Mouse (Mus musculus) gastrocnemius, postnatal 4 days (tissue): ENCODE data around the gene Creld1. TPM values are rescaled to one million over a fixed set of nuclear protein-coding genes. Genes with fewer than 3 reads are reported as not detected.
A peak's percentile ranks its signal among the peaks of the same experiment; 100 is the strongest.

Source experiments
- DNase-seq, 2 experiments: peaks; one replicate each; pipeline ENCODE4 v3.0.0; 2021 to 2022; ENCODE audit warnings: low spot score in 2 of 2, mixed read lengths in 2 of 2
- total RNA-seq, 2 experiments: library from RNA; stranded (reverse); gene quantifications; 2 replicates each; pipeline ENCODE4 v1.2.3; 2021

Gene Creld1
- total RNA-seq, 2 experiments from 2014 or later, result 38.7 to 45.2 TPM

DNA sequence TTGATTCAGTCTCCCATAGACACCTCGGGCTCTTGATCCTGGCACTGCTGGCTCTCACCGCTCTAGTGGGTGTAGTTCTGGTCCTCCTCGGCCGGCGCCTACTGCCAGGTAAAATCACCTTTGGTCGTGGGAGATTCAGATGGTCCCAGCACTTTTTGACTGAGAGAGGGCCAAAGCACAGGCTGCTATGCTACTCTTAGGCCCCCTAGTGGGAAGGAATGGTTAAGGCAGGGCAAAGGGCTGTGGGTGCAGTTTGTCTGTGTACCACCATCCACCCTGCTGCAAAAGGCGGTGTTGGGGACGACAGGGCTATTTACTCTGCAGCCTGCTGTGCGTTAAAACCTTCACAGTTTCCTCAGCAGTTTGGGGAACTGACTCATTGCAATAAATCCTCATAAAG is 14.1 kb upstream of the Creld1 start:
- peak in 1 of 2 experiments; percentile 67 for DNase-seq

DNA sequence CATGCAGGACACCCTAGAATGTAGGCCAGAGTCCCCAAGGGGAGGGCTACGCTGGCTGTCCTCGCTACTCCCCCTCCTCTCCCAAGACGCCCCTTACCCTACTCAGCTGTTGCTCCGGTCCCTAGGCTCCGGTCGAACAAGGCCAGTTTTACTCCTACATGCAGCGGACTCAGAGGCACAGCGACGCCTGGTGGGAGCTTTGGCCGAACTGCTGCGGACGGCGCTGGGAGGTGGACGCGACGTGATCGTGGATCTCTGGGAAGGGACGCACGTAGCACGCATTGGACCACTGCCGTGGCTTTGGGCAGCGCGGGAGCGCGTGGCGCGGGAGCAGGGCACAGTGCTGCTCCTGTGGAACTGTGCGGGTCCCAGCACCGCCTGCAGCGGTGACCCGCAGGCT is 13.7 kb upstream of the Creld1 start:
- DNase-seq, result peak; percentile 67 to 79

DNA sequence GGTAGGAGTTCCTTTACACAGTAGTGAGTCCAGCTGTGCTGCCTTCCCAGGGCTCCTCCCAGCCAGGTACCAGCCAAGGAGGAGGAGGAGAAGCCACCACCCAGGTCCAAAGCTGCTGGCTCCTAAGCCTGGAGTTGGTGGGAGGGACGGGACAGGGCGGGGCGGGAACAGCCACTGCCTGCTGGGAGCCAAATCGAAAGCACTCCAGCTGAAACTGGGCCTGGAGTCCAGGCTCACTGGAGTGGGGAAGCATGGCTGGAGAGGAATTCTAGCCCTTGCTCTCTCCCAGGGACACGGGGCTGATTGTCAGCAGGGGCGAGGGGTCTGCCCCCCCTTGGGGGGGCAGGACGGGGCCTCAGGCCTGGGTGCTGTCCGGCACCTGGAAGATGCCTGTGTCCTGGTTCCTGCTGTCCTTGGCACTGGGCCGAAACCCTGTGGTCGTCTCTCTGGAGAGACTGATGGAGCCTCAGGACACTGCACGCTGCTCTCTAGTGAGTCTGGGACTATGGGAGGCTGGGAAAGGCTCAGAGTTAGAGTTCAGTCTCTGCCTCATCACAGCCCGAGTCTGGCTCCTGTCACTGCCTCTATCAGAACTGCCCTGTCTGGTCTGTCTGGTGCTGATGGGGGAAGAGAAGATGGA is 11.7 kb upstream of the Creld1 start, which contains the start of gene Il17rc:
Gene Il17rc, plus strand, starts transcription at position 131 of the 640 bp plus-strand sequence.
- DNase-seq, result peak in 1 of 2 experiments; percentile 69

DNA sequence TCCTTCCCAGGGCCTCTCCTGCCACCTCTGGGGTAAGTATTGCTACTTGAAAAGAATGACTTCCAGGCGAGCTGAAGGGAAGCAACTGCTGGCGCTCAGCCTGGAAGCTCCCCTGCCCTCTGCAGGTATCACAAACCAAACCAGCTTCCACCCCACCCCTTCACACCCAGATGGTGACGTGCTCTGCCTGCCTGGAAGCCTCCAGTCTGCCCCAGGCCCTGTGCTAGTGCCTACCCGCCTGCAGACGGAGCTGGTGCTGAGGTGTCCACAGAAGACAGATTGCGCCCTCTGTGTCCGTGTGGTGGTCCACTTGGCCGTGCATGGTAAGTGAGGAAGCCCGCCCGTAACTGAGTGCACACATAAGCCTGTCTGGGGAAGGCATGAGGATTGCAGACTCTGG is 11.0 kb upstream of the Creld1 start:
- DNase-seq, result no peak

DNA sequence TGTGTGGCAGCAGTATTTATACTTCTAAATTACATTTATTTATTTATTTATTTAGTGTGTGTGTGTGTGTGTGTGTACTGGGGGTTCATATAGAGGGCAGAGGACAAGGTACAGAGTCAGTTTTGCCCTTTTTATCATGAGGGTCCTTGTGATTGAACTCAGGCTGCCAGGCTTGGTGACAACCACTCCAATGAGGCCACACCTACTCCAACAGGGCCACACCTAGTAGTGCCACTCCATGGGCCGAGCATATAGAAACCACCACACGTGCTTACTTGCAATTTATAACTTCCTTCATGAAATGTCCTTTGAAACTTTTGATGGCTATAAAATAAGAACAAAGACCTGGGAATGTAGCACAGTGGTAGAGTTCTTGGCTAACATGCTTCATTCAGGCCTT is 9.9 kb upstream of the Creld1 start:
- DNase-seq, result no peak

DNA sequence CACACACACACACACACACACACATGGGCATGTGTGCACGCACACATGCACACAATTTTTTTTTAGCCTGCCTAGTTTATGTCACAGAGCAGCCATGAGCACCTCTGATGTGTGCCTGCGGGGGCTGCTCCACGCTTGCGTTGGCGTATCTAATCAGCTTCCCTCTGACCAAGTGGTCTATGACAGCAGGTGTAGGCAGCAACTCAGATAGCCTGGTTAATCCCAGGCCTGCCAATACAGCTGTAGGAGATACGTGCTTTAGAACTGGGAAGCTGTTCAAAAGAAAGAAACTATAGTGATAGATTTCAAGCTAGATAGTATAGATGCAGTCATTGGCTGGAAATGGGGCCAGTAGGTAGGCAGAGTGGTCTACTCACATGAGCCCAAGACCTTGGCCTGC is 9.4 kb upstream of the Creld1 start:
- no peak for DNase-seq

DNA sequence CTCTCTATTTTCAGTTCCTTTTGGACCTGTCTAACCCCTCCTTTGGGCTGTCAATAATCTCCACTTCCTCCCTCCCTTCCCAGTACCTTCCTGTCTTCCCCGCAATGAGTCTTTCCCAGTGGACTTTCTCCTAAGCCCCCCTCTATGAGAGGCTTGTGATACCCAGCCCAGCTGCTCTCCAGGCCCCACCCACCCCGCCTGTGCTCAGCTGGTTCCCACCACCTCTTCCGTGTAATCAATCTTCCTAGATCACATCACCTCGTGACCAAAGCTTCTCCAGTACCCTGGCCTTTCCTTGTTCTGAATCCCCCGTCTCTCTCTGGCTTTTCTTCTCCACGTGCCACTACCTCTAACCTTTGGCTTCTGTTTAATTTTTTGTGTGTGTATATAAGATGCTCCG is 5.7 kb upstream of the Creld1 start:
- DNase-seq, result no peak

DNA sequence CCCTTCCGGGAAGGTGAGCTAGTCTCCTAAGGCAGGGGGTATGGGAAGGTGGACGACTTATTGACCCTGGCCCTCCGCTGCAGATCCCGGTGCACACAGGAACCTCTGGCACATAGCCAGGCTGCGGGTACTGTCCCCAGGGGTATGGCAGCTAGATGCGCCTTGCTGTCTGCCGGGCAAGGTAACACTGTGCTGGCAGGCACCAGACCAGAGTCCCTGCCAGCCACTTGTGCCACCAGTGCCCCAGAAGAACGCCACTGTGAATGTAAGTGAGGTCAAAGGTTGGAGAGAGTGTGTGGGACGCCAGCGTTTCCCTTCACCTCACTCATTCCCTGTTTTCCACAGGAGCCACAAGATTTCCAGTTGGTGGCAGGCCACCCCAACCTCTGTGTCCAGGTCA is 4.2 kb upstream of the Creld1 start:
- DNase-seq, result no peak

DNA sequence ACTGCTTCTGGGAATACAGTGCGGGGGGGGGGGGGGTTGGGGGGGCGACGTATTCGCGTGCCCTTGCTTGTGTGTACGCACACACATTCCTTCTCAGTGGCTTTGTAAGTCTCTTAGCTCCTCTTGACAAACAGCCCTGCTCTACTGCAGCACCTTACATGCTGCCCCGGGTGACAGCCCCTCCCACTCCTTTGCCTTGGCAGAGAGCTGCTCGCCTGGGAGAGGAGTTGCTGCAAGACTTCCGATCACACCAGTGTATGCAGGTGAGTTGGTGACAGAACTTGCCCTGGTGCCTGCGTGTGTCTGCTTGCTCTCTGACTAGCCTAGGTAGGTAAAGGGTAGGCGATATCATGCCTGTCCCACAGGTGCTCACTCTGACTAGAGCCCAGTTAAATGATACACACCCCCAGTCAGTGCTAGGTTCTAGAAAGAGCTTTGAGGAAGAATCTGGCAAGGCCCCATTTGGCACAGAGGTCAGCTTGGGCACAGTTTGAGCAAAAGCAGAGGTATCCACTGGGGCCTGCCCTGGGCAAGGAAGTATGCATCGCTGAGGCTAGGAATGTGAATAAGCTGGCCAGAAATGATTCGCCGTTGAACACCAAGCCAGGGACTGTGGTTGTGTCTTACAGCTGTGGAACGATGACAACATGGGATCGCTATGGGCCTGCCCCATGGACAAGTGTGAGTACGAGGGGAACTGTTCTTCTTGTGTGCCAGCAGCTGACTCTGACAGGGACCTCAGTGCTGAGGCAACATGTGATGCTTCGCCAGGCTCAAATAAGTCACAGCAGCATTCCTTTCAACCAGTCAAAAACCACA is 2.3 kb upstream of the Creld1 start:
- DNase-seq, result no peak

DNA sequence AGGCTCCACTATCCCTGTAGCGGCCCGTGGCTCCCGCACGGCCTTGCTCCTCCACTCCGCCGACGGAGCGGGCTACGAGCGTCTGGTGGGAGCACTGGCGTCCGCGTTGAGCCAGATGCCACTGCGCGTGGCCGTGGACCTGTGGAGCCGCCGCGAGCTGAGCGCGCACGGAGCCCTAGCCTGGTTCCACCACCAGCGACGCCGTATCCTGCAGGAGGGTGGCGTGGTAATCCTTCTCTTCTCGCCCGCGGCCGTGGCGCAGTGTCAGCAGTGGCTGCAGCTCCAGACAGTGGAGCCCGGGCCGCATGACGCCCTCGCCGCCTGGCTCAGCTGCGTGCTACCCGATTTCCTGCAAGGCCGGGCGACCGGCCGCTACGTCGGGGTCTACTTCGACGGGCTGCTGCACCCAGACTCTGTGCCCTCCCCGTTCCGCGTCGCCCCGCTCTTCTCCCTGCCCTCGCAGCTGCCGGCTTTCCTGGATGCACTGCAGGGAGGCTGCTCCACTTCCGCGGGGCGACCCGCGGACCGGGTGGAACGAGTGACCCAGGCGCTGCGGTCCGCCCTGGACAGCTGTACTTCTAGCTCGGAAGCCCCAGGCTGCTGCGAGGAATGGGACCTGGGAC is 509 bp upstream of the Creld1 start:
- DNase-seq, result no peak

DNA sequence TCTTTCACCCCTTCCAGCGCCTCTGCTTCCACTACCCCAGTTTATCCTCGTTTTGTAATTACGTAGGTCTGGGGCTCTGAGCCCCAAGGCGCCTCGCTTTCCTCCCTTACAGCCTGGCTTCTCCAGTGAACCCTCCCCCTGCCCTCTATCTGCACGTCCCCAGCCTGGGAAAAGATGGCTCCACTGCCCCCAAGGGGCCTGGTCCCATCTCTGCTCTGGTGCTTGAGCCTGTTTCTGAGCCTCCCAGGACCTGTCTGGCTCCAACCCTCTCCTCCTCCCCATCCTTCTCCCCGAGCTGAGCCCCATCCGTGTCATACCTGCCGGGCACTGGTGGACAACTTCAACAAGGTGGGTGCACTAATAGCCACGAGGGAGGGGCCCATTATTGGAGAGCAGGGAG is 632 bp downstream of the Creld1 start:
- DNase-seq, result no peak

DNA sequence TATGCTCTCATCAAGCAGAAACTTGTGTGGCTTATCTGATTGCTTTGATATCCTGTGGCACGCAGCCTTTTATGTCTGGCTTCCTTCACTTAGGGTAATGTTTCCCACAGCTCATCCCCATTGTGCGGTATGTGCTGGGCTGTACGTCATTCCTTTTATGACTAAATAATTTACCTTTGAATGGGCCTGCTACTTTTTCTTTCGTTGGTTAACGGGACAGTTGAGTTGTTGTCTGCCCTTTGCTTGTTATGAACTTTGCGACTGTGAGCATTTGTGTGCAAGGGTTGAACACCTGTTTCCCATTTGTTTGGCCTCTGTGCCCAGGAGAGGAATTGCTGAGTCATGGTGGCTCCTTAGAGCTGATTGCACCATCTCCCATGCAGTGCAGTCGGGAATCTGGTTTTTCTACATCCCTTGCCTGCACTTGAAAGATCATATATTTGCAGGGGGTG is 4.1 kb downstream of the Creld1 start:
- no peak for DNase-seq

DNA sequence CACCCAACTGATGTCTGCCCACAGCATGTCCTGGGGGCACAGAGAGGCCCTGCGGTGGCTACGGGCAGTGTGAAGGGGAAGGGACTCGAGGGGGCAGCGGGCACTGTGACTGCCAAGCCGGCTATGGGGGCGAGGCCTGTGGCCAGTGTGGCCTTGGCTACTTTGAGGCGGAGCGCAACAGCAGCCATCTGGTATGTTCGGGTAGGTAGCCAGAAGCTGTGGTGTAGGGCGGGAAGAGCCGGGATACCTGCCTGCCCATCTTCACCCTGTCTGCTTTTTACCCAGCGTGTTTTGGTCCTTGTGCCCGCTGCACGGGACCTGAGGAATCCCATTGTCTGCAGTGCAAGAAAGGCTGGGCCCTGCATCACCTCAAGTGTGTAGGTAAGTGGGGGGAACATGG is 6.3 kb downstream of the Creld1 start:
- no peak for DNase-seq

DNA sequence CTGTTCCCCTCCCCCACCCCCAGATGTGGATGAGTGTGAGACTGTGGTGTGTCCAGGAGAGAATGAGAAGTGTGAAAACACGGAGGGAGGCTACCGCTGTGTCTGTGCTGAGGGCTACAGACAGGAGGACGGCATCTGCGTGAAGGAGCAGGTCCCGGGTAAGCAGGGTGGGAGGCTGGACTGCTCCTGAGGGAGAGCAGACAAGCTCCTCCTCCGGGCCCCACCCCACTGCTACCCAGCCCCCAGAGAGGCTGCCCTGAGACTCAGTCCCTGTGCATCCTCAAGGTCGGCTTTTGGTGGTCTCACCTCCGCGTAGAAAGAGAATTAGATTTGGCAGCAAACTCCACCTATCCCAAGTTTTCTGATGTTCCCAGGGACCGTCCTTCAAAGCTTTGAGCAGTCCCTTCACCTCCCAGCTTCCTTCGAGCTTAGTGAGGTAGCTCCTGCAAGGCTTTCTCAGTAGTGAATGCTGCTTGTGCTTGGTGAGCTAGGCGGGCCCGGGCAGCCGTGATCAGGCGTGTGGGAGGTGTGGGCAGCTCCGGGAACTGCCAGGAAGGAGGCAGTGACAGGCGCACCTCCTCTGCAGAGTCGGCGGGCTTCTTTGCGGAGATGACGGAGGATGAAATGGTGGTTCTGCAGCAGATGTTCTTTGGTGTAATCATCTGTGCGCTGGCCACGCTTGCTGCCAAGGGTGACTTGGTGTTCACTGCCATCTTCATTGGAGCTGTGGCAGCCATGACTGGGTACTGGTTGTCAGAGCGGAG is 9.2 kb downstream of the Creld1 start:
- no peak for DNase-seq

DNA sequence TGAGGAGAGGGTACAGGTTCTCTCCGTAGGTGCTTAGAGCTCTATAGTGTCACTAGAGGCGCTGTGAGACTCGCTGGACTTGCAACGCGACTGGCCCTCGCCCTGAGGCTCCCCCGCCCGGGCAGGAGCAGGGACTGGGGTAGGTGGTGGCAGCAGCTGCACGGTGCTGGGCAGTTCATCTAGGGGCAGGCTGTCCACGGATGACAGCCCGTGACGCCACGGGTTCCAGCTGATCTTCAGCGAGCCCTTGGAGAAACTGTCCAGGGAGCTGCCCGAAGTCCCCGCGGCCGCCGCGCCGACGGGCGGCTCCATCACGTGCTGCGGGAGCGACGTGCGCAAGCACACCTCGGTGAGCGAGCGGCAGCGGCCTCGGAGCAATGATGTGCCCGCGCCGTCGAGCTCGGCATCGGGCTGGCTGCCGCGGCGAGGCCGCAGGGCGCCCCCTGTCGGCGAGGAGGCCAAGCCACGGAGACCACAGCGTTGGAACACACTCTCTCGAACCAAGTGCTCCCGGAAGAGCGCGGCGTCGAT is 11.2 kb downstream of the Creld1 start:
- peak; percentile 72 to 83 for DNase-seq

DNA sequence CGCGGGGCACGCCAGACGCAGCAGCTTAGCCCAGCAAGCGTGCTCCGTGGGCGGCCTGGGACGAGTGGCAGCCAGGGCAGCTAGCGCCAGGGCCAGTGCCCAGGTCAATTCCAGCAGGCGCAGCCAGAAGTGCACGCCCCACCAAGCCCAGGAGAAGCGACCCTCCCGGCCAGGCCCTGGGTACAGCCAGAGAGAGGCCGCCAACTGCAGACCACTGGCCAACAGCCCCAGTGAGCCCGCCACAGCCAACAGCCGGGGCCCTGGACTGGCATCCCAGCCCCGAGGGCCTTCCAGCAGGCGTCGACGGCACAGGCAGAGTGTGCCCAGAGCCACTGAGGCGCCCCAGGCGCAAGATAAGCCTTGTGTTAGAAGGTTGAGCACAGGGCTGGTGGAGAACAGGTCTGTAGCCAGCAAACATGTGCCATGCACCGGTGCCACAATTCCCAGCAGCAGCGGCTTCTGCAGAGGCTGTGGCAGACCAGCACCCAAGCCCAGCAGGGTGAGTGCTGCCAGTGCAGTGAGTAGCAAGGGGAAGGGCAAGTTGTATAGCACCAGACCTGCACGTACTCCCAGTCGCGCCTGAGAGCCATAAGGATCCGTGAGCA is 12.1 kb downstream of the Creld1 start:
- no peak for DNase-seq

DNA sequence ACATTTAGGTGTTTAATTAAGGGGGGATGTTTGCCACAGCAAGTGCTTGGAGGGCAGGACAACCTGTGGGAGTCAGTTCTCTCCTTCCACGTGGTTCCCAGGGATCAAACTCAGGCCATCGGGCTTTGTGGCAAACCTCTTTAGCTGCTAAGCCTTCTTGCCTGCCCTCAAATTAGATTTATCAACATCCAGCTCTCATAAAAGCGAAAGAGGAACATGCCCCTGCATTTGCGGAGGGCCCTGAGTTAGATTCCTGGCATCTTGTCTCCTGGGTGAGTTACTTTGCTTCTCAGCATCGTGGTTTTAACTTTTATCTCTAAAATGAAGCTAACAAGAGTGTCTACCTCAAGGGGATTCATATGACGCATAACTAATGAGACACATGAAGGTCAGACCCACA is 16.2 kb downstream of the Creld1 start:
- no peak for DNase-seq

DNA sequence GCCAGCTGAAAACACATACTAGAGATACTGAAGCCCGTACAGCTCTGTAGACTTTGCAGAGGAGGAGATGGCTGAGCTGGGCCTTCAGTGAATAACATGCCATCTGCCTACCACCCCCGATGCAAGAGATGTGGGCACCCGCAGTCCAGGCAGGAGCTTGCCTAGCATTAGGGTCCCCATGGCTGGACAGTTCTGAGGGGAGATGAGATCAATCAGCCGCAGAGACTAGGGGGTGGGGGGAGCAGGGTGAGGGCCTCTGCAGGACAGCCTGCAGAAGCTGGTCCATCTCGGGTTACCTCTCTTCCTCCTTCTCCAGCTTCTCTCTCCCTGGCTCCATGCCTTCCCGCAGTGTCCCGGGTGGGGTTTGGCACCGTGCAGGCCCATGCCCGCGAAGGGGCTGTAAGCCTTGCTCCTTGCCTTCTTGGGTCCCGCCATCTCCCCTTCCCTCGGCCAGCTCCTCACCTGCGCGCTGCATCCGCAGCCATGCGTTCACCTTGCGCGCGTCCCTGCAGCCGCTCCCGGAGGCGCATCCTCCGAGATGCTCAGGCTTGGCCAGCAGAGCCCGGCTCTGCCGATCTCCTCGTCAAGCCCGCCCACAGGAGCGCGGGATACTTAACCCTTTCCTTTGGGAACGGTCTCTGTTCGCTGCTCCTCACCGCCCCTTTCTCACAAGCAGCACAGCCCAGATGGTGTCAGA is 18.4 kb downstream of the Creld1 start, which contains the start of gene Prrt3:
Gene Prrt3, minus strand, starts transcription at position 544 of the 697 bp plus-strand sequence.
- DNase-seq, result no peak

DNA sequence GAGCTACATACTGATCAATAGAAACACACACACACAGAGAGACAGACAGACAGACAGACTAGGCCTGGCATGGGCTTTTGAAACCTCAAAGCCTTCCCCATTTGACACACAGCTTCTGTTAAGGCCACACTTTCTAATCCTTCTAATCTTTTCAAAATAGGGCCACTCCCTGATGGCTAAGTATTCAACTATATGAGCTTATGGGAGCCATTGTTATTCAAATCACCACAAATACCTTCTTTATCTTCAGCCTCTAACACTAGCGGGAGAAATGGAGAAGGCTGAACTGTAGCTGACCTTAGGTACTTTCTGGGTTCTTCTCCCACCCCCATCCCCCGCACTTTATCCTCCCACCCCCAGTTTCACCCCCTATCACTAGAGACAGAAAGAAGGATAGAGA is 19.7 kb downstream of the Creld1 start:
- DNase-seq, result no peak

DNA sequence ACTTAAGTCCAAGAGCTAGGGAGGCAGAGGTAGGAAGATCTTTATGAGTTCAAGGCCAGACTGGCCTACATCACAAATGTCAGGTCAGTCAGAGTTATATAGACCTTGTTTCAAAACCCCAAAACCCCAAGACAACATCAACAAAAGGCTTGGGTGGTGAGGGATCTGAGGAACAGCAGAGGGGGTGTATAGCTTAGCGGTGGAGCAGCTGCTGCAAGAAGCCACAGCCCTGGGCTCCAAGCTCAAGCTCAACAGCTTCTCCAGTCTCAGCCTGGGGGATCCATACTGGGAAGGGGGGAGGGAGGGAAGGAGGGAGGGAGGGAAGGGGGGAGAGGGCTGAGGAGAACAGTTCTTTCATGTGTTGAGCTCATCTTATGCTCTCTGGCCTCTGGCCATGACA is 22.6 kb downstream of the Creld1 start:
- DNase-seq, result no peak
